15 mouse cellular contexts compared by ENCODE assay signal in the genomic region with DNA sequence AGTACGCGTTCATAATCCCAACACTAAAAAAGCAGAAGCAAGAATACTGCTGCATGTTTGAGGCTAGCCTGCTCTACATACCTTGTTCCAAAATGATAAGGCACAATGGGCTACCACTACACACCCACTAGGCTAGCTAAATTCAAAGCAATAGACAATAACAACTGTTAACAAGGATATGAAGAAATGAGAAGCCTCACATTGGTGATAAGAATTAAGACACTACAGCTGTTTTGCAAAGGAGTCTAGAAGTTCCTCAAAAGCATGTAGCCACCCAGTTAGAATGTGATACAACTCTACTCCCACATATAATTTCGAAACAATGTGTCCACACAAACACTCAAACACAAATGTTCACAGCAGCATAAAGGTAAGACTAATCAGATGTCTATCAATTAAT.
"Had no signal": no experiment of that assay in that cellular context is flagged by ENCODE, and none has a peak within 500 bp of the region (broad histone marks: within the 10 kb centered on the region; RNA-seq: fewer than 3 reads in every experiment).

No protein-coding gene starts in this region.

- H3K4me2 ChIP-seq: kidney, embryonic 15.5 days; liver, embryonic 11.5 days; lung, embryonic 14.5 days; midbrain, embryonic 11.5 days had no signal

- DNase-seq: kidney, adult 8-10 months; kidney, postnatal 10 days; kidney, postnatal 36 days; layer of hippocampus, postnatal 36 days; lung, embryonic 14.5 days; lung, postnatal 36 days; midbrain, embryonic 14.5 days; thymus, adult 18-20 months; thymus, postnatal 36 days had no signal

- H3K27ac ChIP-seq: kidney, embryonic 15.5 days; left cerebral cortex, adult 2 months had no signal

- ATAC-seq: intestine, postnatal 0 days; lung, postnatal 0 days had no signal

- H3K9ac ChIP-seq: kidney, embryonic 15.5 days; lung, embryonic 14.5 days had no signal

- H3K36me3 ChIP-seq: kidney, embryonic 15.5 days had no signal

- H3K4me1 ChIP-seq: kidney, embryonic 15.5 days had no signal

- H3K4me3 ChIP-seq: kidney, embryonic 15.5 days; left cerebral cortex, adult 2 months had no signal

- H3K9me3 ChIP-seq: kidney, embryonic 15.5 days had no signal
